Mouse (Mus musculus) ES-E14 (cell line): ENCODE results near the gene Men1. TPM values are rescaled to one million over a fixed set of nuclear protein-coding genes. Genes with fewer than 3 reads are reported as not detected.
A peak's percentile ranks its signal among the peaks of the same experiment; 100 is the strongest.

ENCODE experiments used
- DNase-seq: peaks from one replicate; pipeline ENCODE4 v3.0.0-alpha.2; 2013; ENCODE audit warnings: low read depth, low spot score
- H3K27ac ChIP-seq: 2 replicates; pipeline ENCODE4 v1.5.1; 2012; ENCODE audit warnings: low read depth, mild to moderate bottlenecking, low read length, moderate library complexity, mixed read lengths; ENCODE audit not compliant: poor library complexity, insufficient read depth, severe bottlenecking
- H3K36me3 ChIP-seq: 2 replicates; pipeline ENCODE4 v1.6.1; 2012; ENCODE audit warnings: mild to moderate bottlenecking, low read length, moderate library complexity, mixed read lengths; ENCODE audit not compliant: control insufficient read depth, poor library complexity, insufficient read depth, severe bottlenecking
- H3K4me1 ChIP-seq, 2 experiments: fragments of 150-350 bp in 1 of 2; sonication (generic) in 1 of 2; 2 replicates each; pipeline ENCODE4 v1.6.1; 2012; ENCODE audit warnings: low read length in 2 of 2, mild to moderate bottlenecking in 1 of 2, mixed read lengths in 1 of 2; ENCODE audit not compliant: control insufficient read depth in 2 of 2, insufficient read depth in 2 of 2, poor library complexity in 1 of 2
- H3K4me3 ChIP-seq, 2 experiments: fragments of 150-350 bp in 1 of 2; sonication (generic) in 1 of 2; 2 replicates each; pipeline ENCODE4 v1.5.1; 2012; ENCODE audit warnings: low read length in 2 of 2, low read depth in 1 of 2, mild to moderate bottlenecking in 1 of 2, mixed read lengths in 1 of 2; ENCODE audit not compliant: insufficient read depth in 1 of 2, poor library complexity in 1 of 2, severe bottlenecking in 1 of 2
- H3K9ac ChIP-seq: 2 replicates; pipeline ENCODE4 v1.6.1; 2012; ENCODE audit warnings: low read depth, mild to moderate bottlenecking, low read length, mixed read lengths; ENCODE audit not compliant: poor library complexity, insufficient read depth, severe bottlenecking
- H3K9me3 ChIP-seq: fragments of 150-350 bp; sonication (generic); 2 replicates; pipeline ENCODE4 v1.6.1; 2012; ENCODE audit warnings: low read depth, mild to moderate bottlenecking, low read length; ENCODE audit not compliant: control insufficient read depth, insufficient read depth
- HCFC1 ChIP-seq: IDR thresholded peaks from 2 replicates; pipeline ENCODE4 v1.6.1; 2012; ENCODE audit warnings: low read length, inconsistent platforms, borderline replicate concordance; ENCODE audit not compliant: insufficient read depth
- MAFK ChIP-seq: IDR thresholded peaks from 2 replicates; pipeline ENCODE4 v1.6.1; 2014; ENCODE audit warnings: mild to moderate bottlenecking, low read depth, low read length, inconsistent platforms; ENCODE audit not compliant: insufficient read depth
- ZC3H11A ChIP-seq: IDR thresholded peaks from 2 replicates; pipeline ENCODE4 v1.6.1; 2012; ENCODE audit warnings: low read depth, mild to moderate bottlenecking, inconsistent platforms, low read length, borderline replicate concordance
- ZNF384 ChIP-seq: IDR thresholded peaks from 2 replicates; pipeline ENCODE4 v1.6.1; 2012; ENCODE audit warnings: low read depth, low read length, inconsistent platforms
- in situ Hi-C, 2 experiments: fragments of 600-800 bp; cut with MboI; formaldehyde crosslinking; loops; one replicate each; pipeline ENCODE4 v1.15.1; 2025; ENCODE audit warnings: low sequenced_read_pairs in 2 of 2, inconsistent platforms in 1 of 2; ENCODE audit not compliant: unreplicated experiment in 2 of 2
- total RNA-seq: library from RNA; depleted of rRNA; stranded (reverse); fragments of 300-350 nt; gene quantifications from 2 replicates; pipeline ENCODE4 v1.2.3, GENCODE M21; 2012; rRNA removed

Gene Men1
- total RNA-seq, 1 experiment = 60.4 TPM

- H3K4me1 ChIP-seq = peaks cover 6 to 18% of the 10 kb centered on the region in 2 experiments
- in situ Hi-C loops = no loop called here
- DNase-seq = no peak
- H3K9ac ChIP-seq = peak overlapping the region; percentile 17; the same call in 1 of the 2 replicates
- TF ChIP-seq HCFC1 (no peak), MAFK (no peak), ZC3H11A (no peak), ZNF384 (no peak)
- H3K27ac ChIP-seq = peak overlapping the region; percentile 17; the same call in 1 of the 2 replicates
- H3K36me3 ChIP-seq = no peaks in the 10 kb centered on the region
- H3K9me3 ChIP-seq = no peaks in the 10 kb centered on the region
- H3K4me3 ChIP-seq = peak overlapping the region in 1 of 2 experiments; percentile 68; a peak in 2 of 4 replicates
These were observed 55.5 kb downstream of the Men1 start for GRCm38 (mm10) chr19:6390251-6390650.

Other genes with a start within 250 kb of the Men1 start
- gene Cdca5, start 250.0 kb upstream of the Men1 start, total RNA-seq = 50.7 and 52.1 TPM in 2 replicates
- gene AC131692.1, start 240.6 kb upstream of the Men1 start, total RNA-seq = 3.4 and 5.9 TPM in 2 replicates
- gene Naaladl1, start 229.2 kb upstream of the Men1 start, total RNA-seq = 0.80 and 3.5 TPM in 2 replicates
- gene Sac3d1, start 216.3 kb upstream of the Men1 start, total RNA-seq = 25.2 and 28.2 TPM in 2 replicates
- gene Snx15, start 206.7 kb upstream of the Men1 start, total RNA-seq = 8.9 and 11.9 TPM in 2 replicates
- gene Batf2, start 194.0 kb upstream of the Men1 start, total RNA-seq = 0.18 TPM in 1 of 2 replicates, not detected in the other
- gene Arl2, start 193.4 kb upstream of the Men1 start, total RNA-seq = 42.2 and 43.8 TPM in 2 replicates
- 0.63 and 1.6 TPM in 2 replicates for gene Majin, start 150.6 kb upstream of the Men1 start, total RNA-seq
- 3.9 and 5.9 TPM in 2 replicates for gene Gpha2, start 108.6 kb upstream of the Men1 start, total RNA-seq
- gene Ppp2r5b, start 99.1 kb upstream of the Men1 start, total RNA-seq = 22.8 and 24.8 TPM in 2 replicates
- gene Atg2a, start 93.3 kb upstream of the Men1 start, total RNA-seq = 31.8 and 45.0 TPM in 2 replicates
- gene Ehd1, start 58.3 kb upstream of the Men1 start, total RNA-seq = 133 and 162 TPM in 2 replicates
- 35.5 and 48.4 TPM in 2 replicates for gene Cdc42bpg, start 28.5 kb upstream of the Men1 start, total RNA-seq
- 29.4 and 43.6 TPM in 2 replicates for gene Map4k2, start 6.2 kb downstream of the Men1 start, total RNA-seq
- gene Sf1, start 28.7 kb downstream of the Men1 start, total RNA-seq = 150 and 164 TPM in 2 replicates
- 3.7 and 4.6 TPM in 2 replicates for gene Pygm, start 49.4 kb downstream of the Men1 start, total RNA-seq
- gene Rasgrp2, start 64.4 kb downstream of the Men1 start, total RNA-seq = 81.7 and 139 TPM in 2 replicates
- 9.5 and 17.1 TPM in 2 replicates for gene Nrxn2, start 83.8 kb downstream of the Men1 start, total RNA-seq
- gene Slc22a12, start 208.1 kb downstream of the Men1 start, total RNA-seq = not detected in 2 replicates